In genomic region chr9:40332731-40333648, GRCm38 (mm10) we compare ENCODE assay signal across 11 mouse cellular contexts.
DNase-seq lines count a peak whose midpoint lies in the region; ATAC-seq lines count a peak whose summit lies in the region.
"Had no signal": no experiment of that assay in that cellular context is flagged by ENCODE, and none has a peak within 500 bp of the region (broad histone marks: within the 10 kb centered on the region; RNA-seq: fewer than 3 reads in every experiment).

No protein-coding gene starts in this region.

- no peak overlapping the region for H3K4me2 ChIP-seq in forebrain, embryonic 13.5 days
- H3K4me2 ChIP-seq in hindbrain, embryonic 16.5 days (ENCODE audit: low read length) = no peak overlapping the region
- H3K4me2 ChIP-seq: heart, embryonic 11.5 days; limb, embryonic 13.5 days; midbrain, embryonic 12.5 days had no signal

- no peaks in the 10 kb centered on the region for H3K27me3 ChIP-seq in forebrain, embryonic 13.5 days
- no peaks in the 10 kb centered on the region for H3K27me3 ChIP-seq in forebrain, embryonic 10.5 days (ENCODE audit: poor library complexity, severe bottlenecking)
- H3K27me3 ChIP-seq in hindbrain, embryonic 16.5 days (replicated peaks; ENCODE audit: control insufficient read depth, insufficient read depth, low read length) = no peaks in the 10 kb centered on the region
- H3K27me3 ChIP-seq in hindbrain, embryonic 10.5 days (ENCODE audit: insufficient read depth, poor library complexity, severe bottlenecking) = no peaks in the 10 kb centered on the region
- H3K27me3 ChIP-seq: limb, embryonic 13.5 days; midbrain, embryonic 12.5 days had no signal

- no peak overlapping the region for H3K9ac ChIP-seq in forebrain, embryonic 13.5 days
- H3K9ac ChIP-seq in hindbrain, embryonic 16.5 days (ENCODE audit: low read depth, low read length) = no peak overlapping the region; the same call in 1 of the 2 replicates
- H3K9ac ChIP-seq: limb, embryonic 13.5 days; midbrain, embryonic 12.5 days had no signal

- no peak overlapping the region for H3K4me3 ChIP-seq in forebrain, embryonic 13.5 days
- no peak overlapping the region for H3K4me3 ChIP-seq in forebrain, embryonic 10.5 days
- no peak overlapping the region for H3K4me3 ChIP-seq in hindbrain, embryonic 16.5 days (ENCODE audit: low read length)
- H3K4me3 ChIP-seq in hindbrain, embryonic 10.5 days = no peak overlapping the region
- H3K4me3 ChIP-seq: limb, embryonic 13.5 days; midbrain, embryonic 12.5 days had no signal

- 86% methylated on average over 31 of the region's 31 CpGs for WGBS in forebrain, embryonic 13.5 days
- WGBS in forebrain, embryonic 10.5 days = 90% methylated on average over 31 of the region's 31 CpGs
- WGBS in hindbrain, embryonic 16.5 days = 81% methylated on average over 31 of the region's 31 CpGs
- 87% methylated on average over 31 of the region's 31 CpGs for WGBS in hindbrain, embryonic 10.5 days

- peaks cover 35% of the 10 kb centered on the region for H3K4me1 ChIP-seq in forebrain, embryonic 13.5 days
- H3K4me1 ChIP-seq in forebrain, embryonic 10.5 days = 0 out of 2 replicates have a peak, but pooled peaks cover 4% of the 10 kb centered on the region
- H3K4me1 ChIP-seq in hindbrain, embryonic 16.5 days (ENCODE audit: control insufficient read depth, insufficient read depth, low read depth, low read length) = peaks cover 14% of the 10 kb centered on the region
- H3K4me1 ChIP-seq in hindbrain, embryonic 10.5 days (replicated peaks) = 0 out of 2 replicates have a peak, but pooled peaks cover 3% of the 10 kb centered on the region

- H3K36me3 ChIP-seq in forebrain, embryonic 13.5 days (ENCODE audit: poor library complexity, severe bottlenecking) = peaks cover 18% of the 10 kb centered on the region; the same call in 1 of the 2 replicates
- H3K36me3 ChIP-seq in forebrain, embryonic 10.5 days (replicated peaks) = no peaks in the 10 kb centered on the region
- peaks cover 9% of the 10 kb centered on the region for H3K36me3 ChIP-seq in hindbrain, embryonic 16.5 days (ENCODE audit: control insufficient read depth, insufficient read depth, low read length)
- H3K36me3 ChIP-seq in hindbrain, embryonic 10.5 days = no peaks in the 10 kb centered on the region
- H3K36me3 ChIP-seq: limb, embryonic 13.5 days; midbrain, embryonic 12.5 days had no signal

- 0 out of 2 replicates have a peak overlapping the region, but pooled peaks have one; percentile 10 for H3K27ac ChIP-seq in forebrain, embryonic 13.5 days
- H3K27ac ChIP-seq in forebrain, embryonic 10.5 days = no peak overlapping the region
- H3K27ac ChIP-seq in hindbrain, embryonic 16.5 days (ENCODE audit: low read depth, low read length) = peak overlapping the region; percentile 3; the same call in 1 of the 2 replicates
- H3K27ac ChIP-seq in hindbrain, embryonic 10.5 days = no peak overlapping the region
- H3K27ac ChIP-seq: limb, embryonic 13.5 days; midbrain, embryonic 12.5 days had no signal

- no peak for ATAC-seq in forebrain, embryonic 13.5 days
- ATAC-seq in hindbrain, embryonic 16.5 days = no peak

- DNase-seq in forebrain, embryonic 10.5 days (ENCODE audit: extremely low spot score, low spot score) = no peak
- no peak for DNase-seq in hindbrain, embryonic 10.5 days (ENCODE audit: low spot score)
- peak; percentile 28 for DNase-seq in R1 (ENCODE audit: low read depth, low spot score)
- DNase-seq in cerebellum, postnatal 25 days = peak; percentile 67 to 79
- DNase-seq in adrenal gland, postnatal 10 days = no peak
- DNase-seq in layer of hippocampus, postnatal 36 days = no peak

- H3K9me3 ChIP-seq in forebrain, embryonic 13.5 days (replicated peaks) = no peaks in the 10 kb centered on the region
- no peaks in the 10 kb centered on the region for H3K9me3 ChIP-seq in forebrain, embryonic 10.5 days
- no peaks in the 10 kb centered on the region for H3K9me3 ChIP-seq in hindbrain, embryonic 16.5 days (ENCODE audit: control insufficient read depth, low read length)
- no peaks in the 10 kb centered on the region for H3K9me3 ChIP-seq in hindbrain, embryonic 10.5 days
- H3K9me3 ChIP-seq: limb, embryonic 13.5 days; midbrain, embryonic 12.5 days had no signal

Comparison
In these comparisons a context has a peak if more than half of its experiments do, and no peak if none do; other contexts are left out.
1. H3K27ac ChIP-seq: peak in forebrain, embryonic 13.5 days (single experiment) and hindbrain, embryonic 16.5 days (single experiment); none in forebrain, embryonic 10.5 days (single experiment) and hindbrain, embryonic 10.5 days (single experiment).
2. DNase-seq: peak in R1 (single experiment) and cerebellum, postnatal 25 days (2 of 2); none in forebrain, embryonic 10.5 days (single experiment), hindbrain, embryonic 10.5 days (single experiment), adrenal gland, postnatal 10 days (single experiment) and layer of hippocampus, postnatal 36 days (0 of 2).